Mouse (Mus musculus) thymus, adult 2 months (tissue): ENCODE measurements around the gene Phldb1.

Source experiments
- CTCF ChIP-seq: fragments of 200-500 bp; IDR thresholded peaks from 2 replicates; pipeline ENCODE4 v1.5.1; 2012; ENCODE audit warnings: mild to moderate bottlenecking, control low read depth, low read length, moderate library complexity, borderline replicate concordance; ENCODE audit not compliant: control insufficient read depth, poor library complexity, insufficient read depth; ENCODE audit errors: extremely low read depth
- POLR2A ChIP-seq: fragments of 200-500 bp; IDR thresholded peaks from 2 replicates; pipeline ENCODE4 v1.6.1; 2012; ENCODE audit warnings: mild to moderate bottlenecking, low read length, control low read depth, moderate library complexity; ENCODE audit not compliant: control insufficient read depth, poor library complexity, insufficient read depth; ENCODE audit errors: extremely low read depth

- no peak for TF ChIP-seq POLR2A
- TF ChIP-seq CTCF = no peak
These were observed 48.4 kb downstream of the Phldb1 start for GRCm38 (mm10) chr9:44686638-44687037.
